Mouse (Mus musculus) spleen, adult 18-20 months (tissue): ENCODE measurements at regions not wholly inside any gene's neighbourhood (a gene's known extent, or its start where the extent isn't known, plus 50 kb on each side); places are given as distances from the start of the nearest gene placed in this dataset.
"Not testable (repeated sequence)": the region's sequence is repeated elsewhere in the genome, so short reads cannot be mapped to it uniquely, and the experiment has no call there.

Experiments used
- DNase-seq, 2 experiments: peaks; one replicate each; pipeline ENCODE4 v3.0.0; 2022; ENCODE audit warnings: mixed read lengths in 2 of 2

DNA sequence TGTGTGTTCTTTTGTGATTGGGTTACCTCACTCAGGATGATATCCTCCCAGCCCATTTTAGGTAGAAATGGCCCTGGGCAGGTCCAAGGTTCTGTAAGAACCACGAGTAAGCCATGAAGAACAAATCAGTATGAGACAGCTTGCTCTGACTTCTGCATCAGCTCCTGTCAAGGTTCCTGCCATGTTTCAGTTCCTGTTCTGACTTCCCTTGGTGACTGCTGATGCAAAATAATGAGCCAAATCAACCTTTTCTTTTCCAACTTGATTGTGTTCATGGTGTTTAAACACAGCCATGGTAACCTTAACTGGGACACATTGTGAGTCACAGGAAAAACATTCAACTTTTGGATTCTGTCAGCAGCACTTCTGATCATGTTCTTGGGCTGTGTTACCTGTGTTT, 667.4 kb upstream of the Igfbp7 start:
- no peak for DNase-seq

DNA sequence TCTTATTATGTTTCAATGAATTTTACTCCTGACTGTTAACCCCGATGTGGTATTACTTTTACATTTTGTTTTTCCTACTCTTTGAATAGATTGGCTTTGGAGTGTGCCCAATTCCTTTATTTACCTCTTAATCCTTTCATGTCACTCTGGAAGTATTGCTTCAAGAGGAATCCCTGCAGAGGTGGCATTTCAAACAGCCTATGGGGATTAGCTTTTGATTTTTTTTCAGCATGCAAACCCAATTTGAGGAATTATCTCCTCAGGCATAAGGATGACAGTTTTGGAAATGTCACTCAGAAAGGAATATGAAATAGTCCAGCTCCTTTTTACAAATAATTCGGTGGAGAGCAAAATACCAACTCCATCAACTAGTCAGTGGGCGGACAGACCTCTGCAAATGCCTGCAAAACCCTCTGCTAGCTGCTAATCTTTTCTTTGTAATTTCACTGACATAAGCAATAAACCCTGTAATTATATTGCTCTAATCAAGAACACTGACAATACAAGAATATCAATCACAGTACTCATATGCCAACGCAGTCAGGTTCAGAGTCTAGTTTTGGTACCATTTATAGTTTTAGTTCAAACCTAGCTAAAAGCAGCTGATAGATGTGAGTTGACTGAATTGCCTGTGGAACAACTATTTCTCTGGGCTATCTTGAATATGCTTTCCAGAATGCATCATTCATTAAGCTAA, 624.9 kb upstream of the Igfbp7 start:
- no peak for DNase-seq

DNA sequence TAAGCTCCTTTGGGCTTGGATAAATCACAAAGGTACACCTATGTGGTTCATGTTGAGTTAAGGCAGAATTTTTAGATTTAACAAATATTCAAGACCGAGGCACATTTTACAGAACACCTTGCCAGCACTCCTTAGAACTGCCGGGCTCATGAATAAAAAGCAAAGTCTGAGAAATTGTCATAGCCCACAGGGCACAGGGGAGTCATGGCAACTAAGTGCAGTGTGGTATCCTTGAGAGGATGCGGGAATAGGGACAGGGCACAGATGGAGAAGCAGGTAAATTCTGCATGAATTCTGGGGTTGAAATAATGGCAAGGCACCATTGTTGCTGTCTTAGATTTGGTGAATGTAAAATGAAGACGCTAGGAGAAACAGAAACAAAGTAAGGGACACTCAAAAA, 609.7 kb upstream of the Igfbp7 start:
- DNase-seq, result no peak

DNA sequence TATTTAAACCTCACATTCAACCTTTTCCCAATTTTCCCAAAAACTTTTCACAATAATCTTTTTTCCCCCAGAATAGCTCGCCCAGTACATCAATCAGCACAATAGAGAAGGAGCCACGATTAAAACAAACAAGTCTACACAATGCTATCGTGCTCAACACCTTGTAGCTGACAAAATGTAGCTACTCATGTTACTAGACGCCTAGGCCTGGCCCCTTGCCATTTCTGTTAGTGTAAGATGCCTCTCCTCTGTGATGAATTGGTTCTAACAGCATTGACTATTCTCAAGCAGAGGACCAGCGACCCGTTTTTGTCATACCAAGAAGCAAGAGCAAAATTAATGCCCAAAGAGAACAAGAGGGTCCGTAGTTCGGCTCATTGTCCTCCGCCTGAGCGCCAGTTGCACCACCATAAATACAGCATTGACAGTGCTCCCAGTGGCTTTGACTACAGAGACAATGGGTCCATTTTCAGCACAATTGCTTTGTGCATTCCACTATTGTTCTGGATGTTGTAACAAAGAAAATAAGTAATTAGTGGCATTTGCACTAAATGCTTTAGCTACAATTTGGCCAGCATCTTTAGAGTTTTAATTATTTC, 578.7 kb upstream of the Igfbp7 start:
- DNase-seq, result no peak

DNA sequence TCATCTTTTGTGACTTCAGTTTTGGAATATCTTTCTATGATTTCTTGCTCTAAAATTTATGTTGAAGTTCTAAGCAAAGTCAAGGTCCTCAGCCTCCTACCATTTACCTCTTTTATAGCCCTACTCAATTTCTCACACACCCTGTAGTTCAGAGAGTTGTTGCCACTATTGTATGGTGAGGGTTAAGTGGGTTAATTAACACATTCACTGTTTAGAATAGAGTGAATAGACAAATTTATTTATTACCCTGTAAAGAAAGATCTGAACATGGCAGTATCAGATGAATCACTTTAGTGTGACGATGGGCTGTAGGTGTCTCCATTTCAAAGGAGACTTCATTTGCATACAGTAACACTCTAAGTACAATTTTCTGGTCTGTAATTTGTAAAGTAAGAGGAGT, 577.4 kb upstream of the Igfbp7 start:
- DNase-seq, result no peak

DNA sequence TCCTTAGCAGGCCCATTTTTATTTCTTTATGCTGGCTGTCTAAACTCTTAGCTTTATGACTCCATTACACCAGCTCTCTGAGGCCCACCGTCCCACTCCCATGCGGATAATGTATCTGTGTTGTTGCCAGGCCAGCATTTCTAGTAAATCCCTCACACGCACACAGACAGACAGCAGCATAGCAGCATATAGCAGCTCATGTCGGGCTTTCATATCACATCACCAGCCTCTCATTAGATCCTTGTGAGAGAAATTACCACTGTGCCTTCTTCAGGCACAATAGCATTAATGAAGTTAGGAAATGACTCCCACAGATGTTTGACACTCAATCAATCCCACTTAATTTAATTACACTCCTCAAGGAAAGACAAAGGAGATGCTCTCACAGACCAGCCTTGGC, 532.2 kb upstream of the Igfbp7 start:
- not testable (repeated sequence) for DNase-seq

DNA sequence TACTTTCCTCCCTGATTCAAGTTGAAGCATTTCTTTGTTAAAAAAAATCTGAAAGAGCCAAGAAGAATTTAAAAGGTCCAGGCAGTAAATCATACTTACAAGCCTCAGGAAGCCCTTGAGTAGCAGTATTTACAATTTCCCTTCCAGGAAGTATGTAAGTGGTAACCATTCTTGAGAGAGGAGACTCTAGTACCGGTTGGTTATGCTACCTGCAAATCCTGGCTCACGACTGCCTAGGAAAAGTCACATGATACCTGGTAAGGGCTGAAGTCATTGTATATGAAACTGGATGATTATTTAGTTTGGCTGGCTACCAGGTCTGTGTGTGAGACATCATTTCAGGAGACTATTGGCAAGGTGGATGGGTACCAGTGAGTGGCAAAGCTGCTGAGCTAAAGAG, 524.0 kb upstream of the Igfbp7 start:
- no peak for DNase-seq

DNA sequence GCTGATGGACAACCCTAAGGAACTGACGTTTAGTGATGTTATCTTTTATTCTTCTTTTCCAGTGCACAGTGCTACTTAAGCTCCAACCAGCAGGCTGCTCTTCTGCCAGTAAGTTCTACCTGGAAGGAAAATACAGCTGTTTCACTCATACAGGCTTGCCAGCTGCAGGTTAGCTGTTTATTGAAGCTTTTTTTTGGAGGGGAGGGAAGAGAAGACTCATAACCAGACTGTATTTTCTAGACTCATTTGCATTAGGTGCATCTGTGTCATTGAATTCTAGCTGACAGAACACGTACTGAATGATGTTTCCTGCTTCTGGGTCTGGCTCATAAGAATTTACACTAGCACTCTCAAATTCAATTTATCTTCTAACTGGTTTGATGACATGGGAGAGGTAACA, 513.3 kb upstream of the Igfbp7 start:
- no peak for DNase-seq

DNA sequence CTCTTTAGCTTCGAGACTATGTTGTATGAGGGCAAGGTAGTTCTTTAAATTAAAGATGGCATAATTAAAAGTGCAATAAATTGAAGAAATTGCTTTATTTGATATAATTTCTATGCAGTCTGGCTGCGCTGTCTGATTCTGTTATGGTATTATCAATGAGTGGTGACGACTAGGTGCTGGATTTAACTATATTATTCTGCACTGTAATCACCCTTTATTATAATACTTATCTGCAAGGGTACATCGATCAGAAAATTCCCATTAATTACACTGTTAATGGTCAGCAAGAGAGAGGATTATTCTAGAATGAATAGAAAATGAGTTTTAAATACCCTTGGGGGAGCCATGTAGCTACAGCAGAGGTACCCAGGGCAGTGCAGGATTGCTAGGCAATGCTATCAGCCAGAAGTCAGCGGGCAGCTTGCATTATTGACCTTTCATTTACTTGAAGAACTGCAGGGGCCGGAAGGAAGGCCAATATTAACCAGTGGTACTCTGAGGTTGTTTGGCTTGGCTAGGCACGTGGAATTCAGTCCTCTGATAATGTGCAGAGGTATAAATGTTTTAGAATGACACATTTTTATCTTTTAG, 509.3 kb upstream of the Igfbp7 start:
- no peak for DNase-seq

DNA sequence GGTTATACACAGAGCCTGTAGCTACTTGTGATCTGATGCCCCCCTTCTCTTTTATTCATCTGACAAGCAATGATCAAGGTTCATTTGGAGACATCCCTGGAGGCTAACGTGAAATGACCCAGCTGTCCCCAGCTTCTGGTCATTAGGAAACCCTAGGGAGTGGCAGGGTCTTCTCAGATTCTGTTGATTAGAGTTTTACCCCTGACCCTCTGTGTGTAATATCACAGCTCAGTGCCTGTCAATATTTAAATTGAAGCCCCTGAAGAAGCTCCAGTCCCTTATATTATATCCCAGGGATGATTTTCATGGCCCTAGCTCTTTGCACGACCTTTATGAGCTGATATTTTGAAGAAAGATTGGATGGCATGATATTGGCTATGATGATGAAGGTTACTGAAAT, 508.5 kb upstream of the Igfbp7 start:
- no peak for DNase-seq

DNA sequence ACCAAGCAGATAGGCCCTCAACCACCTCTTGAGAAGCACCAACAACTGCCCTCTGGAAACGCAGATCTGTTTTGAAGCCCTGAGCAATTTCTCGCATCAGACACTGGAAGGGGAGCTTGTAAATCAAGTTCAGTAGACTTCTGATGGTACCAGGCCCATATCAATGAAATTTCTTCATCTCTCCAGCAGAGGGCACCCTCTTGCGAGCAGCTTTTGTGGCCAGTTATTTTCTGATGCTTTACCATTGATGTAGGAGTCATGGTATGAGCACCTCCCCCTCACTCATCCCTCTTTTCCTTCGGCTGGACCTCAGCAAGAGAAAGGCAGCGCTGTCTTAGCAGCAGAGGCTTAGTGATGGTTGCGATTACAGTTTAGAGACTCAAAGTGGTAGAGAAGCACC, 501.4 kb upstream of the Igfbp7 start:
- no peak for DNase-seq

DNA sequence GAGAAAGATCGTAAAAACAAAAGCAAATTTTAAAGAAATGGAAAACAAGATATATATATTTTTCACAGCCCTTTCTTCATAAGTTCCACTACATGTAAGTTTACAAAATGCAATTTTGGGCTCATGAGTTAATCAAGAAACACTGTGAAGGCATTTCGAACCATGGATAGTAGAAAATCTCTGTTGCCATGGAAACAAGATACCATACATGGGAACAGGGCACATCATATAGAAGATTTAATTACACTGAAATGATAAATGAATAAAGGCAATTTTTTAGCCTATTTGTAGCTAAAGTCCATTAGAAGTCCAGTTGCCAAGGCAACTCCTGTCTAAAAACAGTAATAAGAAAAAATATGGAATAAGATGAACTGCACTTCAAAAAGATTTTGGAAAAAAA, 484.2 kb upstream of the Igfbp7 start:
- not testable (repeated sequence) for DNase-seq

DNA sequence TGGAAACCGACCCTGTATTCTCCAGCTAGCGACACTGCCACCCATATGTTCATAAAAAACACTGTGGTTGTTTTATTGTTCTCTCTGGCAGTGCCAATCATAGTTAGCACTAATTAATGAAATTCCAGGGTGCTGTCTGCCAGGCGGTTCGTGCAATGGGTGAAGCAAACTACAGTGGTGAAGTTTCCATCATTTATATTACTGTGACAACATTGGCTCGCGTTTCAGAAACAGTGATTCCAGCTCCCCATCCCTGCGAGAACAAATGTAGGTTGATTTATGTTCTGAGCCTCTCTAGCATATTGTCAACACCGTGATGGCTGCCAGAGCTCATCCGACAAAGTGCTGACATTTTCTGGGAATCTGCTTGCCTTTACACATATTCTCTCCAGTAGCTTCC, 480.7 kb upstream of the Igfbp7 start:
- DNase-seq, result no peak

DNA sequence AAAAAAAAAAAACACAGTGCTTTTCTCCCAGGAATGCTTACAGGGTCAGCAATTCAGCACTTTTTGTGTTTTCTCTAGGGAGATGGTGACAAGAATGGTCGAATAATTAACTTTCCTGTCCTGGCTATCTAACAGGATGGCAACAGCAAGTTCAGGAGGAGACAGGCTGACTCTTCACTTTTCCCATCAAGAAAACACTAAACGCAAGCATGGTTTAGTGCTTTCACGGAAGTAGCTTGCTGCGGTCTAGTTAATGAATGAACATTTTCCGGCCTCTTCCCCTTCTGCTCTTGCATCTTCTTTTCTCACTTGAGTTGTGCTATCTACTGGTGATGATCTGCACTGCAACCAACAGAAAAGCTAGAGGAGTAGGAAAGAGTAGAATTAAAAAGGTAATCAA, 463.6 kb upstream of the Igfbp7 start:
- DNase-seq, result no peak

DNA sequence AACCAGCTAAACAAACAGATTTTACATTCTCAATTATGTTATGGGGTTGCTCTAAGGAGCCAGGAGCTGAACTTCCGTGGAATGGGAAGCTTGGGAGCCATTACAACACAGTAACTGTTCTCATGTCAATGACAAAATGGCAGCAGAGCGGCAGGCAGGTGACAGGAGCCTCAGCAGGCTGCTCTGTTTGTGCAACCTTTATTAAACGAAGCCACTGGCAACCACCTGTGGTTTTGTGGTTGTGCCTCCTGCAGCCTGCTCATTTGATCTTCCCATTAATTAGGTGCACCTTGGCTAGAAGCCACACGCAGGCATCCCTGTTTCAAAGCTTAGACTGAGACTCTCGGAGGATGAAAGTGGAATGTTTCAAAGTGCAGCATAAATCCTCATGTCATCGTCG, 457.5 kb upstream of the Igfbp7 start:
- no peak for DNase-seq

DNA sequence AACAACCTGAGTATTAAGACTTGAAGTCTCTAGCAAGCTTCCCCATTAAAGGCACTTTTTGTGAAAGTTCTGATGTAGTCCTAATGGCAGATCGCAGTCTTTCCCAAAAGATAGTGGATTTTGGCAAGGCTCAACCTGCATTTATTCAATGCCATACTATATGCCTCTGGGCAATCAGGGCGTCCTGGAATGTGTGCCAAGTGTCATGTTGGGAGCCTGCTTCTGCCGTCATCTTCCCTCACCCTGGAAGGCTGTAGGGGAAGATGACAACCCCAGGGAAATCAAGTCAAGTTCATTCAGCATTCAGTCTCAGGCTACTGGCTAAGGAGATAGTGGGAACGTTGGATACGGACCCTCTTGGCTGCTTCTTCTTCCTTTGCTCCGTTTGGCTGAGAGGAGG, 447.4 kb upstream of the Igfbp7 start:
- no peak for DNase-seq

DNA sequence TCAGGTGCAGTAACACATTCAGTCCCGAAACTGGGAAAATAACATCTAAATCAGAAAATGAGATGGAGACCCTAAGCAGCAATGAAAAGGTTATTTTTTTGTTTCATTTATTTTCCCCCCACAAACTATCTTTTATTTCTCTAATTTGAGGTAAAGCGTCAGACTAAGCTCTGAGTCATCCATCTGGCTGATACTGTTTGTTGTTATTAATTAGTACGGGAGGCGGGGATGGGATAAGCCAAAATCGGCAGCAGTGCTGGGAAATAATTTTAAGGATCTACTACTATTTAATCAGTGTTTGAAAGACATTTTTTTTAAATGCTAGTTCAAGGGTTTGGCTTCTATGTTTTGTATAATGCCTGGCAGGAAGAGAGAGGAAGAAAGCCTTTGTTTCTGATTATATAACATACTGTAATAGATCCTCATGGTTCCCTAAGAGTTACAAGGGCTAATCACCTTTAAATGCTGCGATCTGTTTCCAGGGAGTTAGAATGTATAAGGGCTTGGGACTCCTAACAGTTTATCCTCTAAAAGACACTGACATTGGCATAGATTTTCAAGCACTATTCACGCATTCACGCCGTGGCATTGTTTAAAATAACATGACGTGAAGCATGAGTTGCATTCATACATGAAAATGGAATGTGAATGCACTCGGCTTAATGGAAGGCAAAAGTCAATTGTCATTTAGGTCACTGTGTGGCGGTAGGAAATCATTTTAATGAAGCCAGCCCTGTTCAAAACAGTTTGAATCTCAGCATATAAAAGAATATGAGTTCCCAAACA, 446.4 kb upstream of the Igfbp7 start:
- no peak for DNase-seq

DNA sequence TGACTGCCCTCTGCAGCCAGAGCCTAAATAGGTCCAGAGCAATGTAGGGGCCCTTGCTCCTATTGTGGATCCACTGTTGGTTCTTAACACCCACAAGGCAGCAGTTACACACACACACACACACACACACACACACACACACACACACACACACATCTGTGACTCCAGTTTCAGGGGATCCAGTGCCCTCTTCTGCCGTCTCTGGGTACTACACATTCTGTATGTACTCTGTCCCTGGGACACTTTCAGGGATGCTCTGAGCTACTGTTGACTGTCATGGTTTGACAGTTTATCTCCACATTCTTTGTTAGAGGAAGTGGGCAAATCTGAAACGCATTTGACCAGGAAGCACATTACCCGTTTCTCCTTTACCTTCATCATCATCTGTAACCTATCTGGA, 443.8 kb upstream of the Igfbp7 start:
- DNase-seq, result no peak

DNA sequence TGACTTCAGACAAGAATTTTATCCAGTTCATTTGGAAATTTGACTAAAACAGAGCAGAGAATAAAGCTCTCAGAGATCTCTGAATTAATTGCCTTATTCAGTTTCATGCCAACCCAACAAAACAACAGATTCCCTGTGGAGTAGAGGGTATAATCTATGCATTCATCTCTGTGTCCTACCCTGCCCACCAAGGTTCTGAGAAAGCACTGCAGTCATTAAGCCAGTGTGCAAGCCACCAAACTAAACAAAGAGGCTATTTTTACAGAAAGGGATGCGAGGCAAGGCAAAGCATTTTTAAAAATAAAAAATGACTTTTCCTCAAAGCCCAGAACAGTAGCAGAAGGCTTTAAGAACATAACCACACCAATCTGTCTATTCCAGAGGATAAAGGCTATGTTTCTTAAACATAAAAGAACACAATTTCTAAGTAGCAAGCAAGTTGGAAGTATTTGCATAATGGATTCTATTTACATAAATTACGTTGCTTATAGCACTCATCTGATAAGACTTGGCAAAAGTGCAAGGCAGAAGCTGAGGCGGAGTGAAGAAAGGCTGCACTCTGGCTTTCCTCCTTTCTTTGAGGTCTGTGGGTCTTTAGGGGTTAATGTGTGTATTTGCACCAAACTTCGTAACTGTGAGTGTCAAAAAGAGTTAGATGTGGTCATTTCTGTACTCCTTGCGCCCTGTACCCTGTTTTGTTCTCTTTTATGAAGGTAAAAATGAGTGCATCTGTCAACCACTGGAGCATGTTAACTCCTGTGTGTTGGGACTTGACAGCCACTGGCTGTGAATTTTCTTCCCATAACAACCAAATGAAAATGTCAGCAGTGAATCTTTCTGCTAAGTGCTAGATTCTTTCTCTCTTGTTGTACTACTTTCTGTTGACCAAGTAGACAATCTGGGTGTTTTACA, 430.6 kb upstream of the Igfbp7 start:
- DNase-seq, result no peak

DNA sequence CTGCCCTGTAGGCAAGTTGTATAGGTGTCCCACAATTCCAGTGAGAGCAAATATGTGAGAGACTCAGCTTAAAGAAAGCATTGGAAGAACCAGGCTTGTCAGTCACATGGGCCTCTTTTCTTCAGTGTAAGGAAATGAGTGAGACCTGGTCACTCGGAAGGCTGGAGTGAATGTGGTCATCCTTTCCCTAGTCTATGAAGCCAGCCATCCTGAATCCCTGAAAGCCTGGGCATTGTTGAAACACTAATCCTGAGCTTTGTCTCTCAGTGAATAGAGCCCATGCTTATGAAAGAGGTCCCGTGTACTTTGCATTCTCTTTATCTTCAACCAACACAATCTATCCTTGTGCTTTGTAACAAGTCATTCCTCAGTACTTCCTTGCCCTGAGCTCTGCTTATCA, 420.1 kb upstream of the Igfbp7 start:
- DNase-seq, result no peak

DNA sequence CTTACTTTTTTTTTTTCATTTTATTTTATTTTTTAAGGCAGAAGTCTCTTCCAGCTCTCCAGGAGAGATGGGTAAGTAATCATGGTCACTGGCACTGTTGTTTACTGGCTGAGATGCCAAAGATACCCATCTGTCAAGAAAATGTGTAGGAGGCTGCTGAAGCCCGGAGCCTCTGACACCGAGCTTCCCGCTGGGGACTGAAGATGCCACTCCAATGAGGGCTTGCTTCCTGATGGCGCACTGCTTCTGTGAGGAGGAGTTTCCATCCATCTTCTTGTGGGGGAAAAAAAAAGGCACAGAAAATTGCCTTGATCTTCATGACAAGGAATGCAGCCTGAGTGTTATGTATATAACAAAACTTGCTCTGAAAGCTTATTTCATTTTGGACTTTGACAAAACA, 418.2 kb upstream of the Igfbp7 start:
- no peak for DNase-seq

DNA sequence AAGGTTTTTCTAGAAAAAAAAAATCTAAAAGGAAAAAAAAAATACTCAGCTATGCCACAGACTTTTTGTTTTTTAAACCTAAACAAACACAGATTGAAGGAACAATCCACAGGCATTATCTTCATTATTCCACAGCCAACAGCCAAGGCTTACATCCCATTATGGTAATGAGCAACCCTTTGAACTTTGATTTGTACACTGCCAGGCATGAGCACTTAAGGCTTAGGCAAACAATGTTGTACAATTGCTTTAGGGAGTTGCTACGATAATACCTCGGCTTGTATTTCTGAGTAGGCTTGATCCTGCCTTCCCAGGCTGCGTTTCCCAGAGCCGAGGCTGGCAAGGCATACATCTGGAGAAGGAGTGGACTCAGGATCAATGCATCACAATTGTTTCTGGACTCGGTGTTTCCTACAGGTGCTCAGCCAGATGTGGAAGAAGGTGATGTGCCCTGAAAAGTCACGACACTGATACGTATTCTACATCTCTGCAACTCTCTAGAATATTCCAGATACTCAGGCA, 409.0 kb upstream of the Igfbp7 start:
- DNase-seq, result no peak

DNA sequence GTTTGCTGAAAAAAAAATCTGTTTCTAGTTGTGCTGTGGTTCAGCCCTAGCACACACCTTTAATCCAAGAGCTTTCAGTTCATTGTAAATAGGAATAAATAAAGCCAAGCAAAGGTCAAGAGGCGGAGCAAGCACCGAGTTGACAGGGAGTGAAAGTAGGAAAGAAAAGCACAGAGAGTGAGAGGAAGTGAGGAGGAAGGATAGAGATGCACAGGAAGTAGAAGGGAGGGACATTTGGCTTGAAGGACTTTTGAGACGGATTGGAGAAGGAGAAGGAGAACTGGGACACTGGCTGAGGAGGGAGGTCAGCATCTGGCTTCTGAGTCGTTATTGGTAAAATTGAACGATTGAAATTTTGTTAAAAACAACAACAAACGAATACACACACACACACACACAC, 402.0 kb upstream of the Igfbp7 start:
- no peak for DNase-seq
